Mouse (Mus musculus): ENCODE results near the gene Rab44. TPM values are rescaled to one million over a fixed set of nuclear protein-coding genes. Genes with fewer than 3 reads are reported as not detected.

The Rab44 gene
- total and polyA plus RNA-seq, 2 experiments from 2014 or later = 0.20 to 1.2 TPM

GRCm38 (mm10) chr17:29072701-29073307 lies 41.1 kb upstream of the Rab44 start:
- Histone ChIP-seq H3K9me3 (ENCODE audit: low read length) (no peaks in the 10 kb centered on the region), H3K4me2 (ENCODE audit: low read depth, low read length) (no peak overlapping the region), H3K4me3 (ENCODE audit: low read length) (no peak overlapping the region), H3K9ac (replicated peaks; ENCODE audit: low read length) (0 out of 2 replicates have a peak overlapping the region, but pooled peaks have one; percentile 5), H3K27ac (peak overlapping the region; percentile 6; the same call in 1 of the 2 replicates), H3K27me3 (ENCODE audit: insufficient read depth, low read length) (no peaks in the 10 kb centered on the region), H3K36me3 (ENCODE audit: insufficient read depth, low read length) (no peaks in the 10 kb centered on the region), H3K4me1 (ENCODE audit: insufficient read depth, low read length) (peaks cover 9% of the 10 kb centered on the region)
- no peak for TF ChIP-seq CTCF (IDR thresholded peaks at IDR 0.05; ENCODE audit: low read depth)
- DNase-seq (ENCODE audit: low spot score) = no peak
- no peak for ATAC-seq
- WGBS = 45% methylated on average over 11 of the region's 11 CpGs

GRCm38 (mm10) chr17:29073313-29073712 lies 40.6 kb upstream of the Rab44 start:
- no peaks in the 10 kb centered on the region for H3K9me3 ChIP-seq (ENCODE audit: low read length)
- no peak for DNase-seq (ENCODE audit: low spot score)
- H3K4me1 ChIP-seq (ENCODE audit: insufficient read depth, low read length) = peaks cover 9% of the 10 kb centered on the region
- no peaks in the 10 kb centered on the region for H3K36me3 ChIP-seq (ENCODE audit: insufficient read depth, low read length)
- no peaks in the 10 kb centered on the region for H3K27me3 ChIP-seq (ENCODE audit: insufficient read depth, low read length)
- TF ChIP-seq CTCF (IDR thresholded peaks at IDR 0.05; ENCODE audit: low read depth) = no peak
- no peak overlapping the region for H3K4me3 ChIP-seq (ENCODE audit: low read length)
- peak overlapping the region; percentile 36; the same call in 1 of the 2 replicates for H3K27ac ChIP-seq
- no peak overlapping the region for H3K4me2 ChIP-seq (ENCODE audit: low read depth, low read length)
- ATAC-seq = peak; percentile 78; the same call in 1 of the 2 replicates
- no peak overlapping the region for H3K9ac ChIP-seq (replicated peaks; ENCODE audit: low read length)
- 46% methylated on average over 5 of the region's 5 CpGs for WGBS

DNA sequence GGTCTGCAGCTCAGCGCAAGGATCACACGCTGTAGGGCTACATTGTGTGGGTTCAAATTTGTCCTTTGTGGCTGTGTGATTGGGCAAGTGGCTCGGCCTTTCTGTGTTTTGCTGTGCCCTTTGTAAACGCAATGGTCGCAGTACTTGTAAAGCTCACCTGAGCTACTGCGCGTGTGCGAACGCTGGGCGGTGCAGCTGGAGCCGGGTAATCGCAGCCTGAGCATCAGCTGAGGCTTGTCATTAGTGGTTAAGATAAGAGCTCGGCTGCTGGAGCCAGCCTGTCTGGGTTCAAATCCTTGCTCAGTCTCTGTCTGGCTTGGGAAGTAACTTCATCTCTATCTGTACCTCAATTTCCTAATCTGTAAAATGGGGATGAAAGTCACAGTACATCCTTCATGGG lies 39.9 kb upstream of the Rab44 start:
- H3K36me3 ChIP-seq (ENCODE audit: insufficient read depth, low read length) = no peaks in the 10 kb centered on the region

GRCm38 (mm10) chr17:29076235-29076634 lies 37.7 kb upstream of the Rab44 start:
- ATAC-seq (no peak), DNase-seq (ENCODE audit: low spot score) (no peak)
- no peak overlapping the region for H3K4me2 ChIP-seq (ENCODE audit: low read depth, low read length)
- no peak overlapping the region for H3K9ac ChIP-seq (replicated peaks; ENCODE audit: low read length)
- H3K4me1 ChIP-seq (ENCODE audit: insufficient read depth, low read length) = peaks cover 9% of the 10 kb centered on the region
- no peak overlapping the region for H3K27ac ChIP-seq
- no peaks in the 10 kb centered on the region for H3K36me3 ChIP-seq (ENCODE audit: insufficient read depth, low read length)
- no peak overlapping the region for H3K4me3 ChIP-seq (ENCODE audit: low read length)
- no peak for TF ChIP-seq CTCF (IDR thresholded peaks at IDR 0.05; ENCODE audit: low read depth)
- H3K27me3 ChIP-seq (ENCODE audit: insufficient read depth, low read length) = no peaks in the 10 kb centered on the region
- 83% methylated on average over 8 of the region's 8 CpGs for WGBS
- no peaks in the 10 kb centered on the region for H3K9me3 ChIP-seq (ENCODE audit: low read length)

More for the DNA sequence above, 39.9 kb upstream of the Rab44 start:
- Histone ChIP-seq H3K4me3 (ENCODE audit: low read length) (no peak overlapping the region), H3K4me1 (ENCODE audit: insufficient read depth, low read length) (peaks cover 9% of the 10 kb centered on the region), H3K27me3 (ENCODE audit: insufficient read depth, low read length) (no peaks in the 10 kb centered on the region), H3K9me3 (ENCODE audit: low read length) (no peaks in the 10 kb centered on the region), H3K27ac (0 out of 2 replicates have a peak overlapping the region, but pooled peaks have one; percentile 36), H3K4me2 (ENCODE audit: low read depth, low read length) (no peak overlapping the region), H3K9ac (replicated peaks; ENCODE audit: low read length) (no peak overlapping the region)
- ATAC-seq (no peak), DNase-seq (ENCODE audit: low spot score) (no peak)
- TF ChIP-seq CTCF (IDR thresholded peaks at IDR 0.05; ENCODE audit: low read depth) = no peak
- WGBS = 88% methylated on average over 13 of the region's 13 CpGs

DNA sequence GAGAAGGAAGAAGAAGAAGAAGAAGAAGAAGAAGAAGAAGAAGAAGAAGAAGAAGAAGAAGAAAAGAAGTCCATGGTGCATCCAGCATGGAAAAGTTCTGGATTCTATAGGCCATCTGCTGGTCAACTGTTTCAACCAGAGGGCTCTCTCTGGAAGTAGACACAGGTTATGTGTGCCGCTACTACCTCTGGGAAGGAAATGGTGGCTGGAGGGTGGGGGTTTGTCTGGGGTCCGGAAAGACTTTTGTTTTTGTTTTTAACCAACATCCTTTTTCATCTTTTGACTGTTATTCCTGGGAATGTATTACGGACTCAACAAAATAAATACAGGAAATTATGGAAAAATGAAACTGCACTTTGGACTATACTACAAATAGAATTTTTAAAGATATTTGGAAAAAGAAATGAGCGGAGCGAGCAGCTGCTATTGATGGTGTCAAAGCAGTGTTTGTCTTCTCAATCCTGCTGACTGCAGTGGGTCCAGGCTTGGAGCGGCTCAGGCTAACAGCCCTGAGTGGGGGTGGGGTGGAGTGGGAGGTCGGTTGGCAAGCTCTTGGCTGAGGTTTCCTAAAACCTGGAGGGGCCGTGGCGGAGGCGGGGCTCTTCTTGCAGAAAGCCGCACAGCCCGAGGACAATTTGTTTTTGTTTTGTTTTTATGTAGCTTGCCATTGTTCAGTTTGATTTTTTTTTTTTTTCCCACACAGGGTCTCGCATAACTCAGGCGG lies 36.0 kb upstream of the Rab44 start:
- DNase-seq (ENCODE audit: low spot score) (peak; percentile 72), ATAC-seq (no peak)
- peak overlapping the region; percentile 27 for H3K4me3 ChIP-seq (ENCODE audit: low read length)
- TF ChIP-seq CTCF (IDR thresholded peaks at IDR 0.05; ENCODE audit: low read depth) = no peak
- H3K9me3 ChIP-seq (ENCODE audit: low read length) = no peaks in the 10 kb centered on the region
- no peak overlapping the region for H3K9ac ChIP-seq (replicated peaks; ENCODE audit: low read length)
- peaks cover 8% of the 10 kb centered on the region; the same call in 1 of the 2 replicates for H3K4me1 ChIP-seq (ENCODE audit: insufficient read depth, low read length)
- H3K36me3 ChIP-seq (ENCODE audit: insufficient read depth, low read length) = no peaks in the 10 kb centered on the region
- H3K4me2 ChIP-seq (ENCODE audit: low read depth, low read length) = peak overlapping the region; percentile 54
- no peaks in the 10 kb centered on the region for H3K27me3 ChIP-seq (ENCODE audit: insufficient read depth, low read length)
- 14% methylated on average over 14 of the region's 14 CpGs for WGBS
- peak overlapping the region; percentile 12; the same call in 1 of the 2 replicates for H3K27ac ChIP-seq

DNA sequence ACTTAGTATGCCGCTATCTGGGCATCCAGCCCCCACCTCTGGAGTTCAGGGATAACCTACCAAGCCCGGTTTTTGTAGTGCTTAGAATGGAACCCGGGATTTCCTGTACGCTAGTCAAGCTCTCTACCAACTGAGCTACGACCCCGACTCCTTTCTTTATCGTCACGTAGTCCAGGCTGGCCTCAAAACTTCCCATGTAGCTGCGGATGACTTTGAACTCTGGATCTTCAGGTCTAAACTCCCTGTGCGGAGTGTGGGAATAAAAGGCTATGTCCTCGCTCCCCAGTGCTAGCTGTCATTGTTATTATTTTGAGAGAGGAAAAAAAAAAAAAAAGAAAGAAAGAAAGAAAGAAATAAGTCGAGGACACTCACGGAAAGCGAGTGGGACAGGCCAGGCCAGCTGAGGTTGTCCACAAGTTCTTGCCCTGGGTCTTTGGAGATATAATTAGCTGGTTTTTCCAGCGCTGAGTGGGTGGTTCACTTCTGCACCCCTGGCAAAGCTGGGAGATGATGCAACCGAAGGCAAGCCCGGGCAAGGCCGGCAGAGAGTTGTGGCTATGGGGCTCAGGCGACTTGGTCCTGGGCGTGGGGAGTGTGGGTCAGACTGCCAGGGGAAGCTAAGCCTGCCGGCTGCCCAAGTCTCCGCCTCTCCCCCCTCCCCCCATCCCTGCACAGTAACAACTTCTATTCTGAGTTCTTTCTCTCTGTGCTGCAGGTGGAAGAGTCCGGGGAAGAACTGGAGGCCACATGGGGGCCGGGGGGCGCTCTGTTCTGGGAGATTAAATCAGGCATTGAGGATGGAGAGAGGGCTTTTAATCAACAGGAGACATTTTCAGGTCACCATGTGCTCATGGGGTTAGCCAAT lies 35.2 kb upstream of the Rab44 start:
- H3K4me3 ChIP-seq (ENCODE audit: low read length) = peak overlapping the region; percentile 27
- WGBS = 10% methylated on average over 25 of the region's 25 CpGs
- ATAC-seq = peak; percentile 70; the same call in 1 of the 2 replicates
- H3K9ac ChIP-seq (replicated peaks; ENCODE audit: low read length) = no peak overlapping the region
- peak; percentile 45 for DNase-seq (ENCODE audit: low spot score)
- H3K4me1 ChIP-seq (ENCODE audit: insufficient read depth, low read length) = peaks cover 4% of the 10 kb centered on the region; the same call in 1 of the 2 replicates
- no peak for TF ChIP-seq CTCF (IDR thresholded peaks at IDR 0.05; ENCODE audit: low read depth)
- no peaks in the 10 kb centered on the region for H3K27me3 ChIP-seq (ENCODE audit: insufficient read depth, low read length)
- peak overlapping the region; percentile 54 for H3K4me2 ChIP-seq (ENCODE audit: low read depth, low read length)
- no peaks in the 10 kb centered on the region for H3K36me3 ChIP-seq (ENCODE audit: insufficient read depth, low read length)
- H3K27ac ChIP-seq = peak overlapping the region; percentile 37; the same call in 1 of the 2 replicates
- no peaks in the 10 kb centered on the region for H3K9me3 ChIP-seq (ENCODE audit: low read length)

All from hindbrain, postnatal 0 days (tissue).